Mouse (Mus musculus): ENCODE measurements around the gene Satb2. TPM values are rescaled to one million over a fixed set of nuclear protein-coding genes. Genes with fewer than 3 reads are reported as not detected.

Satb2 gene
- polyA plus RNA-seq, 1 experiment from 2014 or later, result 2.6 TPM

DNA sequence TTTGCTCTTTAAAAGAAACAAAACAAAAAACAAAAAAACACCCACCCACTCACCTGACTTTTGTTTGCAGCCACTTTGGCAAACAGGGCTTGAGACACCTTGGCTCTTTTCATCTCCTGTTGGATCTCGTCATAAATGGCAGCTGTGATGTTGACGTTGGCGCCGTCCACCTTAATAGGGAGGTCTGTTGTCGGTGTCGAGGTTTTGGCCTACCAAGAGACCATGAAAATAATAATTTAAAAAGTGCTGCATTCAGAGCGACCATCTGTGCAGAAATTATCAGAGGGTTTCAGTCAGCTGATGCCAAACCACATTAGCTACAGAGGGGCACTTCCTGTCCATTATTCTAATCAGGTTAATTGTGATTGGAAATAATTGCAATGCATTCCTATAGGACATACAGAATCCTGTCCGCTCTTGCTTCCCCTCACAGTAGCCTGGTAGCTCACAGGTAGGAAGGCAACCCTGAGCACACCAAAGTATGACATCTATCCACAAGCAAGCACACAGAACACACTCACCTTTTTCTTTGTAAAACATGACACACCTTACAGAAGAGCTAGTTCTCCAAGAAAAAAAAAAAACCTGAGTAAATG, 132.8 kb downstream of the Satb2 start:
- H3K4me3 ChIP-seq (replicated peaks), result no peak overlapping the region
- H3K9me3 ChIP-seq, result no peaks in the 10 kb centered on the region
- ATAC-seq (ENCODE audit: low FRiP score), result no peak
- no peaks in the 10 kb centered on the region for H3K36me3 ChIP-seq (replicated peaks)
- no peak overlapping the region for H3K4me2 ChIP-seq
- no peak overlapping the region for H3K27ac ChIP-seq
- no peaks in the 10 kb centered on the region for H3K27me3 ChIP-seq
- 87% methylated on average over 8 of the region's 8 CpGs for WGBS
- no peak overlapping the region for H3K9ac ChIP-seq
- H3K4me1 ChIP-seq, result peaks cover 9% of the 10 kb centered on the region

DNA sequence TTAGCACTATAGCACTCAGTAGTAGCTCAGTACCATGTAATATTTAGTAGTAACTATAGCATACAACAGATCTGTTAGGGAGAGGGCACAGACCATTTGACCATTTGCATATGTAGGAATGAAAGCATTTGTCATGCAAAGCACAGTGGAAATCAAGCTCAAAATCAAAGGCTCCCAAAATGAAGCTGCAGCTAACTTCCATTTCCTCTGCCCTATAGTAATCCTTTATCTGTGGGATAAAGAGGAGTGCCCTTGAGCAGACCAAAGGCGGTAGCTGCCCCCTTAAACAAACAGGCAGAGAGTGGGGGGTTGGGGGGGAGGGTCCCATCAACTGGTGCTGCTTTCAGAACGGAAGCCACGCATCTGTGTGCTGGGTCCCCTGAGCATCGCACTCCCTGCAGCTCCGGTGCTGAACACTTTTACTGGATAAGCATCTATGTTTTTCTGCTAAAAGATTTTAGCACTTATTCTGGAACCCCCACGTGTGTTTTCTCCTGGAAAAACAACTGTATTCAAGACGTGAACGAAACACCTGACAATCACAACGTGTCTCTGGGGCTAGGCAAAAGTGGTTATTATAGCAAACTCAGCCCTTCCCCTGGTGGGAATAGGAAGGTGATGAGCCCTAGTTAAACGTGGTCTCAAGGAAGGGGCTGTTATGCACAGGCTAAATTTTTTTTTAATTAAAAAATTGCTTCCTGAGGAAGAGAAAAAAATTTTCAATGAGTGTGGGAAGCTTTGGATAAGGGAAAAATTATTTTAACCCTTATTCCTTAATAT, 133.7 kb downstream of the Satb2 start:
- Histone ChIP-seq H3K4me3 (replicated peaks) (no peak overlapping the region), H3K36me3 (replicated peaks) (no peaks in the 10 kb centered on the region), H3K27me3 (no peaks in the 10 kb centered on the region), H3K4me2 (no peak overlapping the region), H3K9me3 (no peaks in the 10 kb centered on the region), H3K27ac (no peak overlapping the region), H3K4me1 (peaks cover 9% of the 10 kb centered on the region), H3K9ac (no peak overlapping the region)
- WGBS, result 22% methylated on average over 10 of the region's 10 CpGs
- ATAC-seq (ENCODE audit: low FRiP score), result 0 out of 2 replicates have a peak, but pooled peaks have one; percentile 20

GRCm38 (mm10) chr1:56838901-56839300, 139.5 kb downstream of the Satb2 start:
- Histone ChIP-seq H3K27ac (no peak overlapping the region), H3K4me1 (peaks cover 18% of the 10 kb centered on the region), H3K9ac (no peak overlapping the region), H3K9me3 (no peaks in the 10 kb centered on the region), H3K4me3 (replicated peaks) (no peak overlapping the region), H3K4me2 (no peak overlapping the region), H3K27me3 (no peaks in the 10 kb centered on the region), H3K36me3 (replicated peaks) (no peaks in the 10 kb centered on the region)
- 69% methylated on average over 1 of the region's 1 CpGs for WGBS
- no peak for ATAC-seq (ENCODE audit: low FRiP score)

DNA sequence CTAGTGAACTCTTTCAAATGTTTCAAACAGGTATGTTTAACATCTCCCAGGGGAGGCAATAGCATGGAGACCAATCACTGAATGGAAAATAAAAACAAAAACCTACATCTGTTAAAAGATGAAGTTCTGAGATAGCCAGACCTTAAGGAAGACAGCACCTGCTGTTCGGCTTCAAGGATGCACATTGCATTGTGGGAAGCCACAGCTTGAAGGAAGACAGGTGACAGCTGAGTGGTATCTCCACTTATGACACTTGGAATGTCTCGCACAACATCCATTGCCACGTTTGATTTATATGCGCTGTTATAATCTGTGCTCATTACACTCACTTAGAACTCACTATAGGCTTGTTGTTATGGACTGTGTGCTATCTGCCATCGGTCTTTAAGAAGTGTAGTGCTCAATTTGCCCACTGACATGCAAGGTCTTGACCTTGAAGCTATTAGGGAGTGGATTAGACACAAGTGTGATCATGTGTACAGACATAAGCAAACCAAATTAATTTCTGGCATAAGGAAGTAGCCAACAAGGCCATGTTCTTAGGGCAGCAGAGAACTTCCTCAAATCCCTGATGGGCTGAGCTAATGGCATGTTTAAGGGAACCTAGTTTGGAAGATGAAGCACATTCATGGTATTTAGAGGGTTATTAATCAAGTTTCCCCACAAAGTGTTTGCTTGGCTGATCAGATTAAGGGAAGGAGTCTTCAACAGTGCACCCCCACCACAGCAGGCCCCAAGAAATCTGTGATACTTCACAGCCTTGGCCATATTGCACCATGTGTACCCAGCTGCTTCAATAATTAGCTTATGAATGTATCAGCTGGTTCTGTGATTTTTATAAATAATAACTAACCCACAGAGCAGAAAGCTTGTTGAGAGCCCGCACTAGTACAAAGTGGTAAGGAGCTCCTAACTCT, 144.2 kb downstream of the Satb2 start:
- Histone ChIP-seq H3K4me2 (no peak overlapping the region), H3K27me3 (no peaks in the 10 kb centered on the region), H3K4me3 (replicated peaks) (no peak overlapping the region), H3K27ac (peak overlapping the region; percentile 76), H3K36me3 (replicated peaks) (no peaks in the 10 kb centered on the region), H3K9ac (no peak overlapping the region), H3K9me3 (no peaks in the 10 kb centered on the region), H3K4me1 (peaks cover 30% of the 10 kb centered on the region)
- ATAC-seq (ENCODE audit: low FRiP score), result peak; percentile 63
- WGBS, result 61% methylated on average over 6 of the region's 6 CpGs

DNA sequence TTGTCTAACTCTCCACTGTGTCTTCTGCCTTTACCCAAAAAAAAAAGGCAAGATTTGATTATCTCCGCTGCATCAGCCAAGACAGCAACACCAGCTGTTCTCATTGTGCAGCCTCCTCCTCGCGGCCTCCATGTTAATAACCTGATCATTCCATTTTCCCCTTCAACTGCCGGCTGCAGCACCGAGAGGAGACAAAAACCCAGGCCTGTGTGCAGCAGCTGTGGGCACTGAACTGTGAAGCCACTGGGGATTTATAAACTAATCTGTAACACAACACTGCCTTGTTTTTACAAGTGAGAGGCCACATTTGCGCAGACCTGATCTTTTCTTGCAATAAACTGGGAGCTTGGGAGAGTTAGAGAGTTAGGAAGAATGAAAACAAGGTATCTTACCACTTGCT, 145.1 kb downstream of the Satb2 start:
- H3K27ac ChIP-seq, result peak overlapping the region; percentile 76
- peak; percentile 87 for ATAC-seq (ENCODE audit: low FRiP score)
- WGBS, result 6% methylated on average over 6 of the region's 6 CpGs
- H3K27me3 ChIP-seq, result no peaks in the 10 kb centered on the region
- no peak overlapping the region for H3K9ac ChIP-seq
- no peaks in the 10 kb centered on the region for H3K9me3 ChIP-seq
- H3K4me1 ChIP-seq, result peaks cover 30% of the 10 kb centered on the region
- no peaks in the 10 kb centered on the region for H3K36me3 ChIP-seq (replicated peaks)
- no peak overlapping the region for H3K4me3 ChIP-seq (replicated peaks)
- H3K4me2 ChIP-seq, result peak overlapping the region; percentile 10

DNA sequence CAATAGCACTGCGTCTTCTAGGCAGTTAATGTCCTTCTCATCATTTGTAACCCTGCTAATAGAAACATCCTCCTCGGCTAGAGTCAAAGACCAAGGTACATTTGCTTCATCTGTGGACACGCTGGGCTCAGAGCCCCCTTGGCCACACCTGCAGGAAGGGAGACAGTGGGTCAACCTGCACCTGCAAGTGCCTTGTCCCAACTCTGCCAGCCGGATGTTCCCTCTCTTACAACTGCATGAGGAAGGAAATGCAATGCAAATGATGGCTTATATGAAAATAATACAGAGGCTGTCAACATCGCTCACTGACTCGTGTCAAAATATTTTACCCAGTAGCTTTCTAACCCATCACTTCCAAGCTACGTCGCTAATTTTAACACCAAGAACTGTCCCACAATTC, 145.7 kb downstream of the Satb2 start:
- no peak overlapping the region for H3K4me3 ChIP-seq (replicated peaks)
- 64% methylated on average over 8 of the region's 8 CpGs for WGBS
- peak; percentile 15; the same call in 1 of the 2 replicates for ATAC-seq (ENCODE audit: low FRiP score)
- H3K9ac ChIP-seq, result no peak overlapping the region
- H3K27me3 ChIP-seq, result no peaks in the 10 kb centered on the region
- peak overlapping the region; percentile 10; the same call in 1 of the 2 replicates for H3K4me2 ChIP-seq
- no peaks in the 10 kb centered on the region for H3K9me3 ChIP-seq
- peak overlapping the region; percentile 76 for H3K27ac ChIP-seq
- peaks cover 30% of the 10 kb centered on the region for H3K4me1 ChIP-seq
- no peaks in the 10 kb centered on the region for H3K36me3 ChIP-seq (replicated peaks)

DNA sequence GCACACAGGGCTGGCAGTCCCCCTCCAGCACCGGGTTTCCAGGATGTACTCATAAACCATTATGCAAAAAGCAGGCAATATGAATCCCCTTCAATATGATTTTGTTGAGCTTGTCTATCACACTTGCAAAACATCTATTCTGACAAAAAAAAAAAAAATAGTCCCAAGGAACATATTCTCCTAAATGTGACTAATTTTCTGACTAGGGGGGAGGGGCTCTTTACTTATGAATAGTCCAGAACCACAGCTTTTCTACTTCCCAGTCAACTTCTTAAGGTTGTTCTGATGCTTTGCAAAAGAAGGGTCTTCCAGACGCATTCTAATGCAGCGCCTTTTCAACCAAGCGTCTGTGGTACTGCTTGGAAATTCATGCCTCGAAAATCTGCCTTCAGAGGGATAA, 155.7 kb downstream of the Satb2 start:
- Histone ChIP-seq H3K9ac (no peak overlapping the region), H3K36me3 (replicated peaks) (no peaks in the 10 kb centered on the region), H3K4me1 (no peaks in the 10 kb centered on the region), H3K4me3 (replicated peaks) (no peak overlapping the region), H3K4me2 (no peak overlapping the region), H3K27me3 (no peaks in the 10 kb centered on the region), H3K9me3 (no peaks in the 10 kb centered on the region), H3K27ac (no peak overlapping the region)
- no peak for ATAC-seq (ENCODE audit: low FRiP score)
- 87% methylated on average over 5 of the region's 5 CpGs for WGBS

DNA sequence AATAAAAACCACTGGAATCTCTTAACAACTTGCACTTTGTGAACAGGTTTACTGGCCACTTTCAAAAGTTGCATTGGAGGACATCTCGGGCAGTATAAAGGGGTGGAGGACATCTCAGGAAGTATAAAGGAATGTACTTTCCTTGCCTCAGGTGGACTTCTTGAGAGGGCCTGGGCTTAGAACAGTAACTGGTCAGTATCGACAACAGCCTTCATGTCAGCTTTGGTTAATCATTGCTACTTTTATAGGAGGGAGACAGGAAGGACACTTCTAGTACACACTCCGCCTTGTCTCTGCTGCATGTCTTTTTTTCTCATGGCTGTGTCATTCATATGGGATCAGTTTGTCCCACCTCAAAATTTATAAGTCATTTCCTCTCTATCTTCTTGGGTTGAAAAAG, 156.4 kb downstream of the Satb2 start:
- H3K36me3 ChIP-seq (replicated peaks), result no peaks in the 10 kb centered on the region
- ATAC-seq (ENCODE audit: low FRiP score), result no peak
- H3K4me2 ChIP-seq, result no peak overlapping the region
- H3K27ac ChIP-seq, result no peak overlapping the region
- no peak overlapping the region for H3K9ac ChIP-seq
- 91% methylated on average over 3 of the region's 3 CpGs for WGBS
- no peaks in the 10 kb centered on the region for H3K27me3 ChIP-seq
- no peaks in the 10 kb centered on the region for H3K9me3 ChIP-seq
- no peaks in the 10 kb centered on the region for H3K4me1 ChIP-seq
- H3K4me3 ChIP-seq (replicated peaks), result no peak overlapping the region

DNA sequence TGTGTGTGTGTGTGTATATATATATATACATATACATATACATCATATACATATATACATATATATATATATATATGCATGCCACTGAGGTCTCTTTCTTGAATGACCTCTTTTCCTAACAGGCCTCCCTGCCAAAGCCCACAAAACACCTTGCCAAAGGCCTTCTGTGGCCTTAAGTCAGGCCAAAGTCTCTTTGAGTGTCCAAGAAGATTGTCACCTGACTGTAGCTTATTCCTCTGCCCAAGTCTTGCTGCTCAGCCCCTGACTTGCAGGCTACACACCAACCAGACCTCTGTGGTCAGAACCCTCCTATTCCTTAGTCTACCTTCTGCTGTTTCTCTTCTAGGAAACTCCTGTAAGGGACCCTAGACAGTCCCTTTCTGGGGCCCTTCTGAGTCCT, 164.9 kb downstream of the Satb2 start:
- Histone ChIP-seq H3K9me3 (no peaks in the 10 kb centered on the region), H3K36me3 (replicated peaks) (no peaks in the 10 kb centered on the region), H3K4me3 (replicated peaks) (no peak overlapping the region), H3K4me1 (no peaks in the 10 kb centered on the region), H3K9ac (no peak overlapping the region), H3K27ac (no peak overlapping the region), H3K27me3 (no peaks in the 10 kb centered on the region), H3K4me2 (no peak overlapping the region)
- no peak for ATAC-seq (ENCODE audit: low FRiP score)

- ATAC-seq (ENCODE audit: low FRiP score), result no peak
- Histone ChIP-seq H3K36me3 (replicated peaks) (no peaks in the 10 kb centered on the region), H3K9me3 (no peaks in the 10 kb centered on the region), H3K9ac (no peak overlapping the region), H3K4me1 (no peaks in the 10 kb centered on the region), H3K4me2 (no peak overlapping the region), H3K27me3 (no peaks in the 10 kb centered on the region), H3K4me3 (replicated peaks) (no peak overlapping the region), H3K27ac (no peak overlapping the region)
- WGBS, result 86% methylated on average over 4 of the region's 4 CpGs
These were observed 165.5 kb downstream of the Satb2 start for GRCm38 (mm10) chr1:56812961-56813360.

DNA sequence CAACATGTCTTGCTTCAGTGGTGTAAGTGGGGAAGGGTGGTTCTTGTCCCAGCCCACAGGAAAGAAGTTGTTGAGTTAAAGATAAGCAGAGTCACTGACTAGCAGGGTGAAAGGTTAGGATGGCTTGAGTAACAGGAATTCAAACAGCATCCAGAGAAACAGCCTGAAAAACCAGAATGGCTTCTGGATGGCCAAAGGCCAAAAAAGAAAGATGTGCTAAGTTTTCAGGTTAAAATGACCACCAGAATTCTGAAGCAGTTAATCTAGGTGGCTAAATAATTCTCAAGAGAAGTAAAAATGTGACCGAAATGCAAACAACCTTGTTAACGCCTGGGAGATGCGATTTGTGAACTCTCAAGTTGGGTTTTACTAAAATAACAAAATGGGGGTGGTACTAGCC, 167.0 kb downstream of the Satb2 start:
- Histone ChIP-seq H3K27me3 (no peaks in the 10 kb centered on the region), H3K9me3 (no peaks in the 10 kb centered on the region), H3K4me3 (replicated peaks) (no peak overlapping the region), H3K27ac (no peak overlapping the region), H3K4me1 (no peaks in the 10 kb centered on the region), H3K36me3 (replicated peaks) (no peaks in the 10 kb centered on the region), H3K4me2 (no peak overlapping the region), H3K9ac (no peak overlapping the region)
- WGBS, result 98% methylated on average over 3 of the region's 3 CpGs
- no peak for ATAC-seq (ENCODE audit: low FRiP score)

- Histone ChIP-seq H3K27ac (no peak overlapping the region), H3K9me3 (no peaks in the 10 kb centered on the region), H3K27me3 (no peaks in the 10 kb centered on the region), H3K4me1 (no peaks in the 10 kb centered on the region), H3K4me3 (replicated peaks) (no peak overlapping the region), H3K9ac (no peak overlapping the region), H3K4me2 (no peak overlapping the region), H3K36me3 (replicated peaks) (no peaks in the 10 kb centered on the region)
- ATAC-seq (ENCODE audit: low FRiP score), result no peak
- 78% methylated on average over 5 of the region's 5 CpGs for WGBS
These were observed 172.4 kb downstream of the Satb2 start for GRCm38 (mm10) chr1:56806006-56806405.

Measured in forebrain, embryonic 12.5 days (tissue).